Mouse (Mus musculus) heart, adult 8-10 months (tissue): ENCODE data around the gene Taf10. TPM values are rescaled to one million over a fixed set of nuclear protein-coding genes. Genes with fewer than 3 reads are reported as not detected.

ENCODE experiments used
- DNase-seq: peaks from one replicate; pipeline ENCODE4 v3.0.0; 2022; ENCODE audit warnings: low spot score
- total RNA-seq, 4 experiments: library from RNA; stranded (reverse); gene quantifications; 2 replicates each; pipeline ENCODE4 v1.2.4; 2022

Taf10 gene
- total RNA-seq, 4 experiments from 2014 or later, result 102 to 119 (median 112) TPM

DNA sequence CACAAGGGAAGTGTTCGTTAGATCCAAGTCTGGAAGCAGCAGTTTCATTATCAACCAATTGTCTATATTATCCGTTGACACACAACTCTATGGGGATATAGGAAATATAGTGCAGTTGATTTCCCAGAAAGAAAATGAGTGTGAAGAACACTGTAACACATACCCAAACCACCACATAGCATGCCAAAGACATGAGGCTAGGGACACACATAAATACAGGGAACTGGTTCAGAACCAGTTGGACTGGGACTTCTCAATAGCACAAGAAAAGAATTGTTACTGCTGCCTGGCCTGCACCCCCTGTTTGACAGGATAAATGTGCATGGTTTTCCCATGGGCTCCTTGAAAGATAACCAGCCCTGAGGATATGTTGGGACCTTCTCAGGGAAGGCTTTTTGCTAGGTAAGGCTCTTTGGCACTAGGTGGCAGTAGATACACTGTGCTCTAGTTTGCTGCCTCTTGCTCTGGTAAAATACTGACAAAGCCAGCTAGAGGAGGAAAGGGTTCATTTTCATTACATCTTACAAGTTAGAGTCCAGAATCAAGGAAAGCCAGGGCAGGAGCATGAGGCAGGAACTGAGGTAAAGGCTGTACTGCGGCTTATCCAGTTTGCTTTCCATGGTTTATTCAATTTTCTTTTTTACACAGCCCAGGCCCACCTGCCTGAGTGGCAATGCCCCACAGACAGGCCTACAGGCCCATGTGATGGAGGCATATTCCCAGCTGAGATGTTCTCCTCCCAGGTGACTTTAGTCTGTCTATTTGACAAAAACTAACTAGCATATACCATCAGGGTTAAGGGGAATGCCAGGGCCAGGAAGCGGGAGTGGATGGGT is 17.8 kb downstream of the Taf10 start:
- DNase-seq, result peak; percentile 75

DNA sequence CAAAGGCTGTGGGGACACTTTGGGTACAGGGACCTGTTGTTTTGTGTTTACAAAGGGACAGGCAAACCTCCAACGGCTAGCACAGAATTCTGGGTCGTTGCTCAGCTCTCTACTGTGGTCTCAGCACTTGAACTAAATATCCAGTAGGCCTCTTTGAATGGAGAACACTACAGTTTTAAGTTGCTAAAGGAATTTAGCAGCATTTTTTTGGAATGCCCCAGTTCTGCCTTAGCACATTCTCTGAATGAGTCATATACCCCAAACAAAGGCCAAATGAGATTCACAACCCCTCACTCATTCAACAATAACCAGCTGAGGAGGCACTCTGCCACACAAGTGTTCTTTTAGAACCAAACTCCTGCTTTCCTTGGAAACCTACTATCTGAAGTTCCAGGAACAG is 22.2 kb downstream of the Taf10 start:
- no peak for DNase-seq

DNA sequence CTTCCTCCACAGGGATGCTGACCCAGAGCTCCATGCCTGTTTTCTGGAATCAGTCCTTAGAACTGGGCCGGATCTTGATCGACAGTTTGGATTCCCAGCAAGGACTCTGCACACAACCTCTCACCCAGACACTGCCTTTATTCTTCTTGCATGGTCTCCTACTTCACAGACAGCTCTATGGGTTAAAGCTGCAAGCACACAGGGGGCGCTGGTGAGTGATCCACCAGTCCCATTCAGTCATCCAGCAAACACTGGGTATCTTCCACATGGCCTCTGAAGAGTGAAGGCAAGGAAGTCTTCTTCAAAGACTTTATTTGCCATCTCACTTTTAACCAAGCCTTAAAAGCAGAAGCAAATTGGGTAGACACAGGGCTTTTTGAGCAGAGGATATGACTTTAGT is 28.8 kb downstream of the Taf10 start:
- no peak for DNase-seq

DNA sequence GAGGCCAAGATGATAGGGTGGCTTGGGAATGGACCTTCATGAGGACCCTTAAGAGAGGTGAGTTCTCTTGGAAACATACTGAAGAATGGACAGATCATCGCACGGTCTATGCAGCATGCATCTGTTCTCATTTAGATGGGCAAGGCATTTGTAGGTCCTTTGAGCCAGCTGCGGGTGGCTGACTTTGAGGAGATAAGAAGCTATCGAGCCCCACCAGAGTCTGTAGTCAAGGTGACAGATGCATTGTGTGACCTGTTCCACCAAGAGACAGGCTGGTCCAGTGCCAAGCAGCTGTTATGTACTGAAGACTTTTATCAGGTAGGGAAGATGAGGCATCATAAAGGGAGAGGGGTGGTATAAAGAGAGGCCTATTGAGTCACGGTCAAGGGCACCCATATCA is 35.4 kb downstream of the Taf10 start:
- no peak for DNase-seq

DNA sequence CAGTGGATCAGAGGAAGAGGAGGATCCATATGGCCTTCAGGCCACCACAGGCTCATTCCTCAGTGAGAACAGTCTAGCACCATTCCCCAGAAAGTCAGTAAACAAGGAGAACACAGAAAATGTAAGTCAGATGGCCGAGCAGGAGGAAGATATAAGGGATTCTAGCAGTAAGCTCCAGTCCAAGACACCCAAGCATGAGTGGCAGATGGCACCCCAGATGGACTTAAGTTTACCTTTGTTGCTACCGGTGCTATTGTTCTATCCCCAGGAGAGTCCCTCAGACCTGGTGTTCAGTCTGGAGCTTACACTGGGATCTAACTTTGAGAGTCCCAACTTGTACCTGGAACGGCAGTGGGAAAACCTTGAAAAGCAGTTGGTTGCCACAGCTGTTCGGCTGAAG is 40.3 kb downstream of the Taf10 start:
- no peak for DNase-seq

DNA sequence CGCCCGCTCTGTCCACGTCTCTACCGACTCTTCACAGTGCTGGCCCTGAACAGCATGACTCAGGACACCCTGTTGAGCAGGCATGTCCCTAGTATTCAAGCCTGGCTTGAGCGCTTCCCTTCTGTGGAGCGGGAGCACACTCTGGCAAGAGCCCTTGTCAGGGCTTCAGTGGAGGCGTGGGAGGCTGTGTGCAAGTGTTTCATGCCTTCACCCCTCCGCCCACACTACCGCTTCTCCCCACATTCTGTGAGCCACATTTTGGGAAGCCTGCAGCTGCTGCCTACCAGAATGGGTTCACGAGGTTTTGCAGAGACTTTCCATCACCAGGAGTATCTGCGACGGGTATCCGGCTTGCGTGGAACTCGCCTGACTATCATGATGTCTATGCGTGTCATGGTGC is 41.0 kb downstream of the Taf10 start:
- DNase-seq, result no peak

DNA sequence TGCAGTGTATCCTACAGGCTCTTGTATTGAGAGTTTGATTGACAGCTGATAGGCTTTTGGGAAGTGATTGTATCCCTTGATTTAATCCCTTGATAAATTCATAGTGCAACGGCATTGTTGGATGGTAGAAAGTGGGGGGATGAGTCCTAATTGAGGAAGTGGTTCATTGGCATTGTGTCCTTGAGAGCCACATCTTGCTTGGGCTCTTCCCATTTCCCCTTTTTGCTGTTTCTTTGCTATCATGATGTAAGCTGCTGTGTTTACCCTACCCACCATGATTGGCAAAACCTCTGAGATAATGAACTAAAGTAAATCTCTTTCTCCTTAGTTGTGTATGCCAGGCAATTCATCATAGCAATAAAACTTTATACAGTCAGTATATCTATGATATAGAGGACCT is 53.3 kb downstream of the Taf10 start:
- no peak for DNase-seq

Other genes with a start within 250 kb of the Taf10 start
- 100 to 1,000 TPM; 168 to 182 (median 178) TPM for gene Smpd1, start 190.0 kb downstream of the Taf10 start, total RNA-seq
- gene Apbb1, start 162.7 kb downstream of the Taf10 start, total RNA-seq, result 100 to 1,000 TPM; 118 to 143 (median 136) TPM
- under 1 TPM in 1 of 4 experiments, not detected in 3; 0.28 TPM for gene Hpx, start 144.2 kb downstream of the Taf10 start, total RNA-seq
- gene Trim3, start 110.8 kb downstream of the Taf10 start, total RNA-seq, result 10 to 100 TPM; 21.2 to 26.8 (median 23.5) TPM
- gene Timm10b, start 104.3 kb downstream of the Taf10 start, total RNA-seq, result 10 to 100 TPM; 75.1 to 86.0 (median 79.7) TPM
- 10 to 100 TPM; 11.5 to 14.1 (median 13.0) TPM for gene Arfip2, start 103.9 kb downstream of the Taf10 start, total RNA-seq
- 1 to 10 TPM; 1.1 to 6.9 (median 1.8) TPM for gene Gm45799, start 103.8 kb downstream of the Taf10 start, total RNA-seq
- under 1 TPM; 0.20 to 0.73 (median 0.61) TPM for gene Dnhd1, start 93.5 kb downstream of the Taf10 start, total RNA-seq
- 10 to 100 TPM; 74.6 to 86.7 (median 79.5) TPM for gene Ilk, start 7.8 kb downstream of the Taf10 start, total RNA-seq
- 10 to 100 TPM in 3 of 4 experiments, 1 to 10 TPM in 1; 8.8 to 10.4 (median 10.2) TPM for gene Rrp8, start 7.0 kb downstream of the Taf10 start, total RNA-seq
- gene Tpp1, start 7.9 kb upstream of the Taf10 start, total RNA-seq, result 10 to 100 TPM; 39.0 to 57.8 (median 45.5) TPM
- gene Dchs1, start 43.3 kb upstream of the Taf10 start, total RNA-seq, result 1 to 10 TPM; 4.3 to 8.7 (median 7.3) TPM
- gene Mrpl17, start 66.7 kb upstream of the Taf10 start, total RNA-seq, result 100 to 1,000 TPM; 123 to 132 (median 127) TPM
- gene Gm4070, start 209.6 kb upstream of the Taf10 start, total RNA-seq, result 10 to 100 TPM in 2 of 4 experiments, 1 to 10 TPM in 2; 9.0 to 17.0 (median 12.1) TPM